8 mouse cellular contexts compared by ENCODE assay signal in genomic region chr15:81937098-81937972, GRCm38 (mm10). TPM values are rescaled to one million over a fixed set of nuclear protein-coding genes. Genes with fewer than 3 reads are reported as not detected.
DNase-seq lines count a peak whose midpoint lies in the region; ATAC-seq lines count a peak whose summit lies in the region.

No protein-coding gene starts in this region.

- H3K4me3 ChIP-seq in forebrain, embryonic 11.5 days (ENCODE audit: low read depth, low read length), result peak overlapping the region; percentile 39
- peak overlapping the region; percentile 62 for H3K4me3 ChIP-seq in midbrain, embryonic 15.5 days

- WGBS in forebrain, embryonic 11.5 days, result 7% methylated on average over 19 of the region's 19 CpGs
- WGBS in midbrain, embryonic 15.5 days, result 3% methylated on average over 19 of the region's 19 CpGs

- no peaks in the 10 kb centered on the region; the same call in 1 of the 2 replicates for H3K27me3 ChIP-seq in forebrain, embryonic 11.5 days (ENCODE audit: control insufficient read depth, insufficient read depth, low read length)
- H3K27me3 ChIP-seq in midbrain, embryonic 15.5 days (replicated peaks), result no peaks in the 10 kb centered on the region

- peaks cover 12% of the 10 kb centered on the region for H3K4me1 ChIP-seq in forebrain, embryonic 11.5 days (replicated peaks; ENCODE audit: control insufficient read depth, insufficient read depth, low read length)
- H3K4me1 ChIP-seq in midbrain, embryonic 15.5 days, result peaks cover 32% of the 10 kb centered on the region

- H3K9ac ChIP-seq in forebrain, embryonic 11.5 days (ENCODE audit: low read length), result peak overlapping the region; percentile 61
- peak overlapping the region; percentile 79 for H3K9ac ChIP-seq in midbrain, embryonic 15.5 days

- no peaks in the 10 kb centered on the region for H3K9me3 ChIP-seq in forebrain, embryonic 11.5 days (ENCODE audit: control insufficient read depth, low read length)
- H3K9me3 ChIP-seq in midbrain, embryonic 15.5 days, result no peaks in the 10 kb centered on the region

- intact Hi-C loops in heart, postnatal 36 days (cut with DNase I), result no loop called here
- intact Hi-C loops in left cerebral cortex, postnatal 10 days (cut with DNase I), result no loop called here

- ATAC-seq in forebrain, embryonic 11.5 days (replicated peaks; ENCODE audit: low FRiP score), result no peak
- ATAC-seq in midbrain, embryonic 15.5 days (replicated peaks), result peak; percentile 61

- peak; percentile 75 for DNase-seq in MN1 (ENCODE audit: low spot score)
- peak; percentile 53 for DNase-seq in adrenal gland, postnatal 25 days
- DNase-seq in forebrain, embryonic 11.5 days (ENCODE audit: low spot score), result peak; percentile 58
- DNase-seq in heart, postnatal 36 days, result peak; percentile 47 to 64
- DNase-seq in left cerebral cortex, postnatal 10 days (ENCODE audit: extremely low spot score in 1 of 2, low spot score in 2 of 2), result peak; percentile 58 to 83
- DNase-seq in thymus, postnatal 0 days (ENCODE audit: low spot score), result no peak
- no peak for DNase-seq in urinary bladder, adult 2 months (ENCODE audit: low spot score)

- no peaks in the 10 kb centered on the region for H3K36me3 ChIP-seq in forebrain, embryonic 11.5 days (ENCODE audit: control insufficient read depth, insufficient read depth, low read length)
- 0 out of 2 replicates have a peak, but pooled peaks cover 6% of the 10 kb centered on the region for H3K36me3 ChIP-seq in midbrain, embryonic 15.5 days (replicated peaks)

- H3K27ac ChIP-seq in forebrain, embryonic 11.5 days (ENCODE audit: low read depth, low read length), result no peak overlapping the region
- peak overlapping the region; percentile 93 for H3K27ac ChIP-seq in midbrain, embryonic 15.5 days

- H3K4me2 ChIP-seq in forebrain, embryonic 11.5 days (ENCODE audit: low read depth, low read length, severe bottlenecking), result peak overlapping the region; percentile 75
- H3K4me2 ChIP-seq in midbrain, embryonic 15.5 days, result peak overlapping the region; percentile 66

RNA-seq across cellular contexts. Expression of gene Csdc2, which starts 0.8 kb away (rescaled TPM):
- total RNA-seq in adrenal gland, postnatal 25 days (2021), result 9.9 and 20.0 TPM in 2 replicates
- 16.6 and 20.1 TPM in 2 replicates for polyA plus RNA-seq in forebrain, embryonic 11.5 days (2014; fragmentation: Nextera tagmentation; extraction: Ambion mirVana)
- 10 to 100 TPM; 72.5 to 86.4 TPM for total RNA-seq in heart, postnatal 36 days (2021)
- 100 to 1,000 TPM; 154 to 156 TPM for total RNA-seq in left cerebral cortex, postnatal 10 days (2021)
- 248 and 250 TPM in 2 replicates for polyA plus RNA-seq in midbrain, embryonic 15.5 days (2015; fragmentation: Nextera tagmentation; extraction: Ambion mirVana)
- 0.62 and 0.88 TPM in 2 replicates for polyA plus RNA-seq in thymus, postnatal 0 days (2015; fragmentation: Nextera tagmentation; extraction: Ambion mirVana)
- polyA plus RNA-seq in urinary bladder, adult 2 months (2012; rRNA removed), result 20.2 and 29.6 TPM in 2 replicates

RNA-seq across cellular contexts. Expression of gene Polr3h, which starts 11.3 kb away (rescaled TPM):
- total RNA-seq in adrenal gland, postnatal 25 days (2021), result 21.4 and 28.9 TPM in 2 replicates
- polyA plus RNA-seq in forebrain, embryonic 11.5 days (2014; fragmentation: Nextera tagmentation; extraction: Ambion mirVana), result 65.1 and 80.5 TPM in 2 replicates
- 10 to 100 TPM in 1 of 2 experiments, 1 to 10 TPM in 1; 9.0 to 10.6 TPM for total RNA-seq in heart, postnatal 36 days (2021)
- total RNA-seq in left cerebral cortex, postnatal 10 days (2021), result 10 to 100 TPM; 44.8 to 55.0 TPM
- polyA plus RNA-seq in midbrain, embryonic 15.5 days (2015; fragmentation: Nextera tagmentation; extraction: Ambion mirVana), result 81.5 and 83.1 TPM in 2 replicates
- polyA plus RNA-seq in thymus, postnatal 0 days (2015; fragmentation: Nextera tagmentation; extraction: Ambion mirVana), result 81.8 and 84.1 TPM in 2 replicates
- 17.2 and 17.4 TPM in 2 replicates for polyA plus RNA-seq in urinary bladder, adult 2 months (2012; rRNA removed)

RNA-seq across cellular contexts. Expression of gene Pmm1, which starts 23.4 kb away (rescaled TPM):
- 70.2 and 103 TPM in 2 replicates for total RNA-seq in adrenal gland, postnatal 25 days (2021)
- 35.1 and 36.9 TPM in 2 replicates for polyA plus RNA-seq in forebrain, embryonic 11.5 days (2014; fragmentation: Nextera tagmentation; extraction: Ambion mirVana)
- total RNA-seq in heart, postnatal 36 days (2021), result 10 to 100 TPM; 24.8 to 26.0 TPM
- 100 to 1,000 TPM; 177 TPM for total RNA-seq in left cerebral cortex, postnatal 10 days (2021)
- 84.3 and 89.9 TPM in 2 replicates for polyA plus RNA-seq in midbrain, embryonic 15.5 days (2015; fragmentation: Nextera tagmentation; extraction: Ambion mirVana)
- polyA plus RNA-seq in thymus, postnatal 0 days (2015; fragmentation: Nextera tagmentation; extraction: Ambion mirVana), result 45.1 and 50.5 TPM in 2 replicates
- polyA plus RNA-seq in urinary bladder, adult 2 months (2012; rRNA removed), result 76.2 and 80.5 TPM in 2 replicates

RNA-seq across cellular contexts. Expression of gene 1700029P11Rik, which starts 43.0 kb away (rescaled TPM):
- not detected in 2 replicates for total RNA-seq in adrenal gland, postnatal 25 days (2021)
- polyA plus RNA-seq in forebrain, embryonic 11.5 days (2014; fragmentation: Nextera tagmentation; extraction: Ambion mirVana), result not detected in 2 replicates
- total RNA-seq in heart, postnatal 36 days (2021), result not detected
- not detected for total RNA-seq in left cerebral cortex, postnatal 10 days (2021)
- polyA plus RNA-seq in midbrain, embryonic 15.5 days (2015; fragmentation: Nextera tagmentation; extraction: Ambion mirVana), result not detected in 2 replicates
- not detected in 2 replicates for polyA plus RNA-seq in thymus, postnatal 0 days (2015; fragmentation: Nextera tagmentation; extraction: Ambion mirVana)
- not detected in 2 replicates for polyA plus RNA-seq in urinary bladder, adult 2 months (2012; rRNA removed)

RNA-seq across cellular contexts. Expression of gene Xrcc6, which starts 50.3 kb away (rescaled TPM):
- total RNA-seq in adrenal gland, postnatal 25 days (2021), result 81.4 and 102 TPM in 2 replicates
- 72.9 and 80.6 TPM in 2 replicates for polyA plus RNA-seq in forebrain, embryonic 11.5 days (2014; fragmentation: Nextera tagmentation; extraction: Ambion mirVana)
- total RNA-seq in heart, postnatal 36 days (2021), result 10 to 100 TPM; 25.0 to 26.5 TPM
- total RNA-seq in left cerebral cortex, postnatal 10 days (2021), result 10 to 100 TPM; 27.9 to 29.9 TPM
- polyA plus RNA-seq in midbrain, embryonic 15.5 days (2015; fragmentation: Nextera tagmentation; extraction: Ambion mirVana), result 43.1 and 46.7 TPM in 2 replicates
- 441 and 472 TPM in 2 replicates for polyA plus RNA-seq in thymus, postnatal 0 days (2015; fragmentation: Nextera tagmentation; extraction: Ambion mirVana)
- polyA plus RNA-seq in urinary bladder, adult 2 months (2012; rRNA removed), result 18.3 and 20.4 TPM in 2 replicates

Comparison
In these comparisons a context has a peak if more than half of its experiments do, and no peak if none do; other contexts are left out.
1. DNase-seq: peak in MN1 (single experiment), adrenal gland, postnatal 25 days (single experiment), forebrain, embryonic 11.5 days (single experiment), heart, postnatal 36 days (2 of 2) and left cerebral cortex, postnatal 10 days (2 of 2); none in thymus, postnatal 0 days (single experiment) and urinary bladder, adult 2 months (single experiment).